Mouse (Mus musculus): ENCODE data around the gene Tmed8.

DNA sequence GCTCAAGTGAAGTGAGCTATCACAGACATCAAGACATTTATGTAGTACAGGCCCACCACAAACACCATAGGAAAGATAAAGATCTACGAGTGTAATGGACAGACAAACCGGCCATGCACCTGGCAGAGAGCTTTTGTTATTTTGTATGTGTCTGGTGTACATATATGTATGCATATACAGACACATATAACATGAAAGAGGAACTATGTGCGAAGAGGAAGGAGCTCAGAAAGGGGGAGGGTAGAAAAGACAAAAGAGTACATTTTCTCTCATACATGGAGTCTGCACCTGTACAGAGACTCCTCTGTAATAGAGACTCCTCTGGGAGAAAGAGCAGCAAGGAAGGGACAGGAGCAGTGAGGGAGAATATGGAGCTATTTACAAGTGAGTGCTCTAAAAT, 7.2 kb downstream of the Tmed8 start:
- no peak for TF ChIP-seq POLR2A (IDR thresholded peaks at IDR 0.05; ENCODE audit: low read depth, low read length)
- no peak for TF ChIP-seq CTCF (IDR thresholded peaks at IDR 0.05; ENCODE audit: extremely low read depth, insufficient read length, insufficient replicate concordance, low read depth, low read length)
